Mouse (Mus musculus) midbrain, embryonic 15.5 days (tissue): Measurements from ENCODE around the gene Cd302. TPM values are rescaled to one million over a fixed set of nuclear protein-coding genes. Genes with fewer than 3 reads are reported as not detected.
A peak's percentile ranks its signal among the peaks of the same experiment; 100 is the strongest.

ENCODE experiments used
- ATAC-seq: fragments of 200-750 bp; cut with Nextera tagmentation; replicated peaks from 2 replicates; pipeline ENCODE4 v1.8.0; 2017; ENCODE audit warnings: moderate TSS enrichment
- H3K27ac ChIP-seq: fragments of 300-500 bp; sonication (generic); 2 replicates; pipeline ENCODE4 v1.5.1; 2015; ENCODE audit warnings: mild to moderate bottlenecking, inconsistent platforms
- H3K27me3 ChIP-seq: fragments of 300-500 bp; sonication (generic); replicated peaks from 2 replicates; pipeline ENCODE4 v1.6.1; 2015; ENCODE audit warnings: inconsistent platforms
- H3K36me3 ChIP-seq: fragments of 300-500 bp; sonication (generic); replicated peaks from 2 replicates; pipeline ENCODE4 v1.6.1; 2015; ENCODE audit warnings: inconsistent platforms
- H3K4me1 ChIP-seq: fragments of 300-500 bp; sonication (generic); 2 replicates; pipeline ENCODE4 v1.6.1; 2015; ENCODE audit warnings: inconsistent platforms
- H3K4me2 ChIP-seq: fragments of 300-500 bp; sonication (generic); 2 replicates; pipeline ENCODE4 v1.6.1; 2015; ENCODE audit warnings: inconsistent platforms, mild to moderate bottlenecking, moderate library complexity
- H3K4me3 ChIP-seq: fragments of 300-500 bp; sonication (generic); 2 replicates; pipeline ENCODE4 v1.5.1; 2015; ENCODE audit warnings: mild to moderate bottlenecking, inconsistent platforms
- H3K9ac ChIP-seq: fragments of 300-500 bp; sonication (generic); 2 replicates; pipeline ENCODE4 v1.6.1; 2015; ENCODE audit warnings: mild to moderate bottlenecking, inconsistent platforms
- H3K9me3 ChIP-seq: fragments of 300-500 bp; sonication (generic); 2 replicates; pipeline ENCODE4 v1.6.1; 2016; ENCODE audit warnings: inconsistent platforms
- WGBS: fragments of 180-500 bp; shearing (Covaris S2); methylation state at CpG from one replicate; pipeline ENCODE4 v1.1.7; 2015; ENCODE audit warnings: mixed read lengths; 5-methylcytosine and 5-hydroxymethylcytosine counted together
- polyA plus RNA-seq: library from polyadenylated mRNA; unstranded; fragments of >200 nt; fragmentation: Nextera tagmentation; extraction: Ambion mirVana; gene quantifications from 2 replicates; pipeline ENCODE4 v1.2.1, GENCODE M21; 2015

Gene Cd302
- polyA plus RNA-seq, 1 experiment from 2014 or later, result 12.0 TPM

DNA sequence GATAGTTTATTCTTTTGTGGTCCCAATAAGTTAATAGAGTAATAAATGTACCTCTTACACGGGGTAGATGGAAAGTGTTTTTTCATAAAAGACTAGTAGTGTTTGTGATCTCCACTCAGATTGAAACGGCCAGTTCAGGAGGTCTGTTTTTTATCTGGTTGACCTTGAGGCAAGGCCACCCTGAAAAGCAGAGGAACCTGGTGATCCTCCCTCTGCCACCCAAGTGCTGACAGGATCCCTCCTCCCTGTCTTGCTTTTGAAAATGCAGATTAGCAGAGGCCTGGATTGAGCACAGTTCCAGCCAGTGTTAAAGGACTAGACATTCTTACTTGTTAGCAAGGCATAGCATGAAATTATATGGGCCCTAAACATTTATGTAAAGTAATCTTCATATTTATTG lies 51.1 kb downstream of the Cd302 start:
- Histone ChIP-seq H3K4me1 (no peaks in the 10 kb centered on the region), H3K4me3 (no peak overlapping the region), H3K27ac (no peak overlapping the region), H3K36me3 (peaks cover 36% of the 10 kb centered on the region), H3K27me3 (no peaks in the 10 kb centered on the region), H3K4me2 (no peak overlapping the region), H3K9ac (no peak overlapping the region), H3K9me3 (no peaks in the 10 kb centered on the region)
- 72% methylated on average over 2 of the region's 2 CpGs for WGBS
- no peak for ATAC-seq

DNA sequence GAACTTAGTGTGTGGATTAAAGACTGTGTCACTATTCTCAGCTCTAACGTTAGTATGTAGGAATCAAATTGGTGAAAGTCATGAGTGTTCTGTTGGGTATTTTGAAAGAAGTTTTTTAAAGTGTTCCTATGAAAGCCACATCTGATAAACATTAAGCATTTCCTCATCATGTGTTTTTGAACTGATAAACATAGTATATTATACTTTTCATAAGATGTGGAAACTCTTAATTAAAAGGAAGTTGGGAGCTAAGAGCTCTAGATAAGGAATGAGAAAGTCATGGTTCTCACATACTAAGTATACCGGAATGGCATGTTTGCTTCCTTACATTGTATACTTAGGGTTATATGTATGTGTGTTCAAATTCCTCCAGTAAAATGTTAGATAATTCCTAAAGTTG lies 53.9 kb downstream of the Cd302 start:
- Histone ChIP-seq H3K9ac (no peak overlapping the region), H3K4me2 (no peak overlapping the region), H3K36me3 (peaks cover 23% of the 10 kb centered on the region), H3K27ac (no peak overlapping the region), H3K27me3 (no peaks in the 10 kb centered on the region), H3K4me3 (no peak overlapping the region), H3K4me1 (no peaks in the 10 kb centered on the region), H3K9me3 (no peaks in the 10 kb centered on the region)
- WGBS, result 88% methylated on average over 2 of the region's 2 CpGs
- no peak for ATAC-seq

DNA sequence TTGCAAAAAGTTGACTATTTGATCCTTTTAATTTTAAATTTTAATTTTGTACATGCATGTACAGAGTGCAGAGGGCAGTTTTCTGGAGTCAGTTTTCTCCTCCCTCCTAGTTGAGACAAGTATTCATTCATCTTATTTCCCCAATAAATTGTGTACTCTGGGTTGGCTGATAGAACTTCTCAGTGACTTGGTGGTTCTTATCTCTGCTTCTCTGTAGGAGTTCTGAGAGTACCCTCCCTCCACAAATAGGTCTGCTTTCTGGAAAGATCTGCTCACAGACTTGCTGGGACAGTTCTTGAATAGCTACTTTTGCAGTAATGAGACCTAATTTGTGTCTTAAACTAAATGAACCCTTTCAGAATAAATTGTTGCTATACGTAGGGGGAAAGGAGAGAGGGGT lies 55.8 kb downstream of the Cd302 start:
- H3K4me2 ChIP-seq, result no peak overlapping the region
- no peak overlapping the region for H3K4me3 ChIP-seq
- 0 out of 2 replicates have a peak, but pooled peaks cover 2% of the 10 kb centered on the region for H3K4me1 ChIP-seq
- H3K36me3 ChIP-seq, result peaks cover 13% of the 10 kb centered on the region; the same call in 1 of the 2 replicates
- no peaks in the 10 kb centered on the region for H3K9me3 ChIP-seq
- no peak overlapping the region for H3K27ac ChIP-seq
- H3K27me3 ChIP-seq, result no peaks in the 10 kb centered on the region
- H3K9ac ChIP-seq, result no peak overlapping the region
- no peak for ATAC-seq
- WGBS, result 73% methylated on average over 1 of the region's 1 CpGs

DNA sequence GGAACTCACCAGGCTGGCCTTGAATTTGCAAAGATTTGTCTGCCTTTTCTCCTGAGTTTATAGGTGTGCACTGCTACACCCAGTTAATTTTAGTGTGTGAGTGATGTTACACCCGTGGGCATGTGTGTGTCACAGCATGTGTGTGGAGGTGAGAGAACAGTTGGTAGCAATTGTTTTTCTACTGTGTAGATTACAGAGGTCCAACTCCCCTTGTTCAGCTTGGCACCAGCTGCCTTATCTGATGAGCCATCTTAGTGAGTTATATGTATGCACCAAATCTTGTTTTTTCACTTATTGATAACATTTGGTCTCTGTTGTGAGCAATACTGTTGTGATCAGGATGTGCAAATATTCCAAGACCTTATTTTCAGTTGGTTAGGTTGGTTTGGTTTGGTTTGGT lies 60.8 kb downstream of the Cd302 start:
- Histone ChIP-seq H3K9ac (no peak overlapping the region), H3K9me3 (no peaks in the 10 kb centered on the region), H3K4me3 (no peak overlapping the region)

DNA sequence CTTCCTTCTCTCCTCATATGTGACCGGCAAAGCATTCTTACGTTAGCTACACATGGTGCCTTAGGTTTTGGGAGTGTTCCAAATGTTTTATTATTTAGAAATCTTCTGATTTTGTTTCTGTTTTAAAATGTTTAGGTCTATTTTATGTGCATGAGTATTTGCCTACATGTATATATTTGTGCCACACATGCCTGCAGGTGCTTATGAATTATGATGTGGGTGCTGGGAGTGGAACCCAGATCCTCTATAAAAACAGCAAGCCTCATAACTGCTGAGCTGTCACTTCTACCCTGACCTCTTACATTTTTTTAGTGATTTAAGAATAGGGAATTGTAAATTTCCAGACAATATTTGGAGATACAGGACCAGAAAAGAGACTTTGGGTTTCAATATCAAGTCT lies 62.3 kb downstream of the Cd302 start:
- ATAC-seq, result no peak
- Histone ChIP-seq H3K9ac (no peak overlapping the region), H3K4me3 (no peak overlapping the region), H3K4me1 (peaks cover 18% of the 10 kb centered on the region), H3K27me3 (no peaks in the 10 kb centered on the region), H3K36me3 (no peaks in the 10 kb centered on the region), H3K27ac (no peak overlapping the region), H3K4me2 (no peak overlapping the region), H3K9me3 (no peaks in the 10 kb centered on the region)
- WGBS, result 86% methylated on average over 2 of the region's 2 CpGs

More for the DNA sequence above, 60.8 kb downstream of the Cd302 start:
- no peak overlapping the region for H3K27ac ChIP-seq
- no peaks in the 10 kb centered on the region for H3K36me3 ChIP-seq
- ATAC-seq, result no peak
- H3K4me2 ChIP-seq, result no peak overlapping the region
- 83% methylated on average over 1 of the region's 1 CpGs for WGBS
- H3K27me3 ChIP-seq, result no peaks in the 10 kb centered on the region
- H3K4me1 ChIP-seq, result peaks cover 9% of the 10 kb centered on the region; the same call in 1 of the 2 replicates

DNA sequence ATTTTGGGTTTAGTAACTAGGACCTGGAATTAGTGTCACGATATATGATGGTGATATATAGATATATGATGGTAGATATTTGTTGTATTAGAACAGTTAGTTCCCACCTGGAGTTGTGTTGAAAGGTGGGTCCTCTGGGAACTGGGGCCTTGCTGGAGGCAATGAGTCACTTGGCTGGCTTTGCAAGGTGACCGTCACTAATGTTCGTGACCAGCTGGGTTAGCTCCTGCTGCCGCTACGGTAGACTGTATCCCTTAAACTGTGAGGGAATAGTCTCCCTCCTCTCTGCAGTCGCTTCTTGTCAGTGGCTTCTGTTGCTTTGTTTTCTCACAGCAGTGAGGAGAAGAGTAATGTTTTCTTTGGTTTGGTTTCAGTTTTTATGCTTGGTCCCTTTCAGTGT lies 63.1 kb downstream of the Cd302 start:
- Histone ChIP-seq H3K9ac (no peak overlapping the region), H3K4me1 (peaks cover 18% of the 10 kb centered on the region), H3K36me3 (no peaks in the 10 kb centered on the region), H3K27ac (no peak overlapping the region), H3K9me3 (no peaks in the 10 kb centered on the region), H3K27me3 (no peaks in the 10 kb centered on the region), H3K4me2 (no peak overlapping the region), H3K4me3 (no peak overlapping the region)
- no peak for ATAC-seq
- WGBS, result 62% methylated on average over 6 of the region's 6 CpGs

DNA sequence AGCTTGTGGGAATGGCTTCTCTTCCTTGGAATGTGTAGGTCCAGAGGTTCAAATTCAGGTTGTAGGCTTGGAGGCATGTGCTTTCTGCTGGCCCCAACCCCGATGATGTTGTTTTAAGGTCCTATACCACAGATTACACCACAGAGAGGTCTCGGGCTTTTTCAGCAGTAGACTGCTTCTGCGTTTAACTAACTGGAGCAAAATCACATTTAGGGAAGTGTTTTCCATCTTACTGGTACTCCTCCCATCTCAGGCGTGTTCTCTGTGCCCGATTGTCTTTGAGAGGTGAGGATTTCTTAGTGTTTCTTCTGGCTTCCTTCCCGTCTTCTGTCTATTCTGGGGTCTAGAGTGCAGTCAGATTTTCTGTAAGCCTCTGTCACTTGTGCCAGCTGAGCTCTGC lies 66.7 kb downstream of the Cd302 start:
- Histone ChIP-seq H3K9ac (no peak overlapping the region), H3K27ac (no peak overlapping the region), H3K9me3 (no peaks in the 10 kb centered on the region), H3K36me3 (no peaks in the 10 kb centered on the region), H3K4me2 (no peak overlapping the region), H3K27me3 (no peaks in the 10 kb centered on the region), H3K4me1 (peaks cover 23% of the 10 kb centered on the region), H3K4me3 (no peak overlapping the region)
- WGBS, result 92% methylated on average over 6 of the region's 6 CpGs
- no peak for ATAC-seq

DNA sequence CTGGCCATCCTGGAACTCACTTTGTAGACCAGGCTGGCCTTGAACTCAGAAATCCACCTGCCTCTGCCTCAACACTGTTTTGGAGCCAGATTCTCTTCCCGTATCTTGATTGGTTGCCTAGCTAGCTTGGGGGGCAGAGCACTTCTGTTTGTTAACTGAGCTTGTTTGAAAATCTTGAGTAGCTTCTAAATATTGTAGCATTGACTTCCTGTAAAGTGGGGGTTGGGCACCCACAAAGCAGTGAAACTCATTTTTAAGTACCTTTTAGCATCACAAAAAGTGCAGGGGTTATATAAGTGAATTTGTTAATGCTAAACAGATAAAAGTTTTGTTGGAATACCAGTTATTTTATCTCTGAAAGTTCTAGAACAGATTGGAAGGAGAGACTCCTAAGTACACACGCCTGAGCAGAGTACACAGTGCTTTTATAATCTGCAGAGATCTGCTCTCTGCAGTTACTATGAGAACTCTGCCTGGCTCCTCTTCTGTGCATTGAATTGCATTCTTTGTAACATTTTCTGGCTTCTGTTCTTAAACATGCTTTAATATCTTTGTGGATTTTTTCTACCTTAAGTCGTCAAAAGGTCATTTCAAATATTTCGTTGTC lies 67.6 kb downstream of the Cd302 start:
- Histone ChIP-seq H3K36me3 (no peaks in the 10 kb centered on the region), H3K4me3 (no peak overlapping the region), H3K4me1 (peaks cover 32% of the 10 kb centered on the region), H3K27ac (no peak overlapping the region), H3K4me2 (no peak overlapping the region), H3K27me3 (no peaks in the 10 kb centered on the region), H3K9me3 (no peaks in the 10 kb centered on the region), H3K9ac (no peak overlapping the region)
- ATAC-seq, result no peak
- 89% methylated on average over 4 of the region's 4 CpGs for WGBS

DNA sequence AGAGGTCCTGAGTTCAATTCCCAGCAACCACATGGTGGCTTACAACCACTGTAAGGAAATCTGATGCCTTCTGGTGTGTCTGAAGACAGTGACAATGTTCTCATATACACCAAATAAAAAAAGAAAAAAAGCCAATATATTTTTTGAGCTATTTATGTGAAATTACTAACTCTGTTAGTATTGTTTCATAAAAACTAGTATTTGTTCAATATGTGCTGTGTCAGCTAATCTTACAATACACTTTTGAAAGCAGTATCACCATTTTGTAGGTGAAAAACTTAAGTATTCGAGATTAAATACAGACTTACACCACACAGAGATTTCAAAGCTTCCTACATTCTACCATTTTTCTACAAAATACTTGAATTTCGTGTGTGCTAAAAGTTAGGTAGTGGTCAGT lies 69.6 kb downstream of the Cd302 start:
- Histone ChIP-seq H3K9ac (no peak overlapping the region), H3K4me1 (peaks cover 34% of the 10 kb centered on the region), H3K4me3 (no peak overlapping the region), H3K36me3 (no peaks in the 10 kb centered on the region), H3K27ac (no peak overlapping the region), H3K9me3 (no peaks in the 10 kb centered on the region), H3K4me2 (no peak overlapping the region), H3K27me3 (no peaks in the 10 kb centered on the region)
- WGBS, result 96% methylated on average over 2 of the region's 2 CpGs
- no peak for ATAC-seq

DNA sequence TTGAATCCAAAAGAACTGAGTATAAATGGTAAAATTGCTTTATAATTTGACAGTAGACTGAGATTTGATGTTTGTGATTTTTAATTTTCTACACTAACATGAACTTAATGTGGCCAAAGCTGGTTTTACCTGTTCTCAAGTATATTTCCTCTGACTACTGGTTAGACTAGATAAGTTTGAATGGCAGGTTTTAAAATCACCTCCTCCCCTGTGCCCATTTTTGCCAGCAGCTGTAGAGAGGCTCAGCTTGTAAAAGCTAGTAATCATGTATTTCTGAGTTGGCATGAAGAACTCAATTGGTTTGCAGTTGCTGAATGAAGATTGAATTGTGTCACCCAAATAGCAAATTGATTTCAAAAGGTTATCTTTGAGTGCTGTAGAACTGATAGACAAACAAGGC lies 71.8 kb downstream of the Cd302 start:
- no peak for ATAC-seq
- Histone ChIP-seq H3K9ac (no peak overlapping the region), H3K27ac (no peak overlapping the region), H3K9me3 (no peaks in the 10 kb centered on the region), H3K27me3 (no peaks in the 10 kb centered on the region), H3K4me2 (no peak overlapping the region), H3K36me3 (no peaks in the 10 kb centered on the region), H3K4me3 (no peak overlapping the region), H3K4me1 (peaks cover 39% of the 10 kb centered on the region)

DNA sequence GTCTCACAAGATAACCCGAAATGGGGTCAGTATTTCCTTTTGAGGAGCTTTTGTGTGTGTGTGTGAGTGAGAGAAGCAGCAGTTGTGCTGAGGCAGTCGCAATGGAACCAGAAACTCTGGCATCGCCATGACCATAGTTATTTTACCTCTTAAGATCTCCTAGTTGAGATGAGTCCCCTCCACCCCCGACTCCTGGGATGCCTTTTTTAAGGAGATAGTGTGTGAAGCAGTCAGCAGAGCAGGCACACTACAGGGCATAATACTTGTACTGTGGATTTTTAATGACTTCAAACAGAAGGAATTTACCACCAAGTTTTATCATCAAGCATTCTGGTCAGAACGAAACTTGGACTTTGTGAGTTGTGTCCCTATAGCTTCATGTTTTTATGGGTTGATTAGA lies 73.5 kb downstream of the Cd302 start:
- peak overlapping the region; percentile 92 for H3K27ac ChIP-seq
- peak overlapping the region; percentile 78 for H3K9ac ChIP-seq
- ATAC-seq, result peak; percentile 10; the same call in 1 of the 2 replicates
- no peaks in the 10 kb centered on the region for H3K27me3 ChIP-seq
- peak overlapping the region; percentile 59 for H3K4me2 ChIP-seq
- peaks cover 34% of the 10 kb centered on the region for H3K4me1 ChIP-seq
- 24% methylated on average over 5 of the region's 5 CpGs for WGBS
- peak overlapping the region; percentile 84 for H3K4me3 ChIP-seq
- no peaks in the 10 kb centered on the region for H3K36me3 ChIP-seq
- H3K9me3 ChIP-seq, result no peaks in the 10 kb centered on the region

DNA sequence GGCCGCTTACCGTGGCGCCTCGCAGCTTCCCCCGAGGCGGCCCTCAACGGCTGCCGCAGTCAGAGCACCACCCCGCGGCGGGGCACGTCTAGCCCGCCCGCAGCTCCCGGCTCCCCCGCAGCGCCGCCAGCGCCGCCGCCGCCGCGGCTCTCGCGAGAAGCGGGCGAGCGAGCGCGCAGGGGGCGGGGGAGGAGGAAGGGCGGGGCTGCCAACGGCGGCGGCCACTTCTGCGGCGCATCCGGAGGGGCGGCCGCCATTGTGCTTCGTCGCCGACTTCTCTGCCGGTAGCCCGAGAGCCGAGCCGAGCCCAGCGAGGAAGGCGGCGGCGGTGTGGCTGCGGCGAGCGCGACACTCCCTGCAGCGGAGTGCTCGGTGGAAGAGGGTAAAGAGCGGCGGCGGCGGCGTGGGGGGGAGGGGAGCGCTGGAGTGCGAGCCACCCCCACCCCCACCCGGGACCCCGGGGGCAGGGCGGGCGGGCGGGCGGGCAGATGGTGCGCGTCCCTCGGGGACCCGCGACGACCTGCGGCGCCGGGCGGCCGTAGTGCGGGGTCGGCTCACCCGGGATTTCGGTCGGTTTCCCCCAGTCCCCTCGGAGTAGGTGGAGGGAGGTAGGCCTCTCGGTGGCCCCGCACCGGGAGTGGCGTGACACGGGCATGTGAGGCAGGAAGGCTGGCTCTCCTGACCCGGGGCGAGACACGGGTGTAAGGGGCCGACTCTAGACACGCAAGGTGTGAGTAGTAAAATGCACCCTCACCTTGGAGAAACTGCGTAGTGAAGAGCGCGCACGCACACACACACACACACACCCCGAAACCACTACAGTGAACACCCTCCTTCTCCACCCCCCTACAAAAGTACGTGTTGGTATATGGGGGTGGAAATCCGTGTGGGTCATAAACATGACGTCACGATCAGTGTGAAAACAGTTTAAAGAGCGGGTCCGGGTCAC lies 74.3 kb downstream of the Cd302 start, which contains the start of the genes Baz2b and March7:
Gene Baz2b, minus strand, starts transcription at position 137 of the 949 bp plus-strand sequence.
Gene March7, plus strand, starts transcription at position 185 of the 949 bp plus-strand sequence.
- Histone ChIP-seq H3K4me1 (peaks cover 31% of the 10 kb centered on the region), H3K9me3 (no peaks in the 10 kb centered on the region), H3K27ac (peak within 1 kb of the TSS; percentile 92), H3K4me3 (peak within 1 kb of the TSS; percentile 84), H3K9ac (peak within 1 kb of the TSS; percentile 78), H3K27me3 (no peaks in the 10 kb centered on the region), H3K36me3 (no peaks in the 10 kb centered on the region), H3K4me2 (peak within 1 kb of the TSS; percentile 59)
- peak; percentile 92 for ATAC-seq
- under 1% methylated on average over 98 of the region's 109 CpGs for WGBS
